Mouse (Mus musculus) CH12.LX (cell line): ENCODE measurements around the gene Zfp609.

Experiments used
- CTCF ChIP-seq, 2 experiments: IDR thresholded peaks in 1 of 2; conservative IDR thresholded peaks in 1 of 2; 2 replicates each; pipeline ENCODE4 v1.5.1; 2011 to 2012; ENCODE audit warnings: low read depth in 2 of 2, low read length in 2 of 2, improper control_type of control experiment in 1 of 2, inconsistent platforms in 1 of 2, mild to moderate bottlenecking in 1 of 2, moderate library complexity in 1 of 2
- ELF1 ChIP-seq: IDR thresholded peaks from 2 replicates; pipeline ENCODE4 v1.6.1; 2014; ENCODE audit warnings: low read depth, mild to moderate bottlenecking, inconsistent platforms, low read length, improper control_type of control experiment
- MYC ChIP-seq: IDR thresholded peaks from 2 replicates; pipeline ENCODE4 v1.6.1; 2011; ENCODE audit warnings: low read depth, mild to moderate bottlenecking, improper control_type of control experiment, low read length
- POLR2A ChIP-seq: IDR thresholded peaks from 2 replicates; pipeline ENCODE4 v1.6.1; 2011; ENCODE audit warnings: low read depth, mild to moderate bottlenecking, improper control_type of control experiment, low read length
- SIN3A ChIP-seq: IDR thresholded peaks from 2 replicates; pipeline ENCODE4 v1.6.1; 2012; ENCODE audit warnings: low read length, improper control_type of control experiment, inconsistent platforms
- UBTF ChIP-seq: IDR thresholded peaks from 2 replicates; pipeline ENCODE4 v1.6.1; 2012; ENCODE audit warnings: low read depth, mild to moderate bottlenecking, inconsistent platforms, low read length, improper control_type of control experiment, moderate library complexity
- ZKSCAN1 ChIP-seq: IDR thresholded peaks from 2 replicates; pipeline ENCODE4 v1.6.1; 2012; ENCODE audit warnings: low read depth, inconsistent platforms, low read length, improper control_type of control experiment, borderline replicate concordance

GRCm38 (mm10) chr9:65726431-65726830 lies 100.9 kb downstream of the Zfp609 start:
- no peak for TF ChIP-seq ELF1
- TF ChIP-seq POLR2A = no peak
- TF ChIP-seq CTCF (conservative IDR thresholded peaks at IDR 0.05 in 1 of 2, IDR thresholded peaks at IDR 0.05 in 1 of 2; ENCODE audit: low read depth in 2 of 2, low read length in 2 of 2) = no peak
- no peak for TF ChIP-seq UBTF
- TF ChIP-seq MYC = no peak
- TF ChIP-seq SIN3A = no peak
- TF ChIP-seq ZKSCAN1 = no peak
